13 mouse cellular contexts compared by ENCODE assay signal in the genomic region with DNA sequence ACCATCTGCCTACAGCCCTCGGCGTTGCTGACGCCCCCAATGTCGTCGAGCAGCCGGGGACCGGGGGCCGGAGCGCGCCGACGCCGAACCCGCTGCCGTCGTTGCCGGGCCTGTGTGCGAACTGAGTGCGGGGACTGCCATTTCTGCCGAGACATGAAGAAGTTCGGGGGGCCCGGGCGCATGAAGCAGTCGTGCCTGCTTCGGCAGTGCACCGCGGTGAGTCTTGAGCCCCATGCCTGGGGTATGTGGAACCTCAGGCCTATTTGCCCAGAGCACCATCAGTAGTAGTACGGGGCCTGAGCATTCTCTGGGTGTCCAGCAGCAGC. TPM values are rescaled to one million over a fixed set of nuclear protein-coding genes. Genes with fewer than 3 reads are reported as not detected.
DNase-seq lines count a peak whose midpoint lies in the region; ATAC-seq and TF ChIP-seq lines count a peak whose summit lies in the region.
"Had no signal": no experiment of that assay in that cellular context is flagged by ENCODE, and none has a peak within 500 bp of the region (broad histone marks: within the 10 kb centered on the region; RNA-seq: fewer than 3 reads in every experiment).

No protein-coding gene starts in this region.

- H3K9me3 ChIP-seq in hindbrain, embryonic 11.5 days (ENCODE audit: control insufficient read depth, low read length): no peaks in the 10 kb centered on the region
- H3K9me3 ChIP-seq in hindbrain, embryonic 16.5 days (ENCODE audit: control insufficient read depth, low read length): no peaks in the 10 kb centered on the region
- no peaks in the 10 kb centered on the region for H3K9me3 ChIP-seq in ES-E14 (ENCODE audit: control insufficient read depth, insufficient read depth, low read depth, low read length)
- H3K9me3 ChIP-seq in forebrain, embryonic 13.5 days (replicated peaks): no peaks in the 10 kb centered on the region
- H3K9me3 ChIP-seq in midbrain, embryonic 10.5 days (replicated peaks): no peaks in the 10 kb centered on the region

- 0 out of 2 replicates have a peak overlapping the region, but pooled peaks have one; percentile 93 for H3K4me3 ChIP-seq in hindbrain, embryonic 11.5 days (ENCODE audit: low read depth, low read length)
- H3K4me3 ChIP-seq in hindbrain, embryonic 16.5 days (ENCODE audit: low read length): no peak overlapping the region
- H3K4me3 ChIP-seq in ES-E14 (ENCODE audit: insufficient read depth in 1 of 2, low read depth in 1 of 2, low read length in 2 of 2, poor library complexity in 1 of 2, severe bottlenecking in 1 of 2): peak overlapping the region; percentile 73 to 88
- H3K4me3 ChIP-seq in forebrain, embryonic 13.5 days: peak overlapping the region; percentile 93; the same call in 1 of the 2 replicates
- peak overlapping the region; percentile 95 for H3K4me3 ChIP-seq in midbrain, embryonic 10.5 days

- no peaks in the 10 kb centered on the region; the same call in 1 of the 2 replicates for H3K4me1 ChIP-seq in hindbrain, embryonic 11.5 days (replicated peaks; ENCODE audit: control insufficient read depth, insufficient read depth, low read length)
- H3K4me1 ChIP-seq in hindbrain, embryonic 16.5 days (ENCODE audit: control insufficient read depth, insufficient read depth, low read depth, low read length): peaks cover 16% of the 10 kb centered on the region
- peaks cover 2 to 28% of the 10 kb centered on the region in 2 experiments; a peak in 3 of 4 replicates for H3K4me1 ChIP-seq in ES-E14 (ENCODE audit: control insufficient read depth in 2 of 2, insufficient read depth in 2 of 2, low read length in 2 of 2, poor library complexity in 1 of 2)
- peaks cover 24% of the 10 kb centered on the region for H3K4me1 ChIP-seq in forebrain, embryonic 13.5 days
- peaks cover 34% of the 10 kb centered on the region for H3K4me1 ChIP-seq in midbrain, embryonic 10.5 days

- DNase-seq in hindbrain, embryonic 11.5 days (ENCODE audit: low spot score): no peak
- no peak for DNase-seq in ES-E14 (ENCODE audit: low read depth, low spot score)
- no peak for DNase-seq in midbrain, embryonic 10.5 days (ENCODE audit: low spot score)
- DNase-seq in gastrocnemius, postnatal 25 days: no peak
- no peak for DNase-seq in kidney, postnatal 10 days
- DNase-seq: heart, postnatal 14 days; liver, postnatal 0 days; thymus, postnatal 25 days had no signal

- in situ Hi-C loops in ES-E14 (cut with MboI; ENCODE audit: low sequenced_read_pairs in 2 of 2, unreplicated experiment in 2 of 2): no loop called here

- no peak overlapping the region for H3K9ac ChIP-seq in hindbrain, embryonic 11.5 days (ENCODE audit: low read depth, low read length)
- H3K9ac ChIP-seq in hindbrain, embryonic 16.5 days (ENCODE audit: low read depth, low read length): no peak overlapping the region
- peak overlapping the region; percentile 86 for H3K9ac ChIP-seq in ES-E14 (ENCODE audit: insufficient read depth, low read depth, low read length, poor library complexity, severe bottlenecking)
- peak overlapping the region; percentile 93; the same call in 1 of the 2 replicates for H3K9ac ChIP-seq in forebrain, embryonic 13.5 days
- H3K9ac ChIP-seq: liver, postnatal 0 days had no signal

- no peak overlapping the region for H3K4me2 ChIP-seq in hindbrain, embryonic 11.5 days (replicated peaks; ENCODE audit: low read depth, low read length)
- H3K4me2 ChIP-seq in hindbrain, embryonic 16.5 days (ENCODE audit: low read length): no peak overlapping the region
- H3K4me2 ChIP-seq in forebrain, embryonic 13.5 days: peak overlapping the region; percentile 89

- peaks cover 13% of the 10 kb centered on the region for H3K36me3 ChIP-seq in hindbrain, embryonic 11.5 days (ENCODE audit: control insufficient read depth, insufficient read depth, low read length)
- H3K36me3 ChIP-seq in hindbrain, embryonic 16.5 days (ENCODE audit: control insufficient read depth, insufficient read depth, low read length): peaks cover 33% of the 10 kb centered on the region
- H3K36me3 ChIP-seq in ES-E14 (ENCODE audit: control insufficient read depth, insufficient read depth, low read length, poor library complexity, severe bottlenecking): peaks cover 48% of the 10 kb centered on the region
- H3K36me3 ChIP-seq in forebrain, embryonic 13.5 days (ENCODE audit: poor library complexity, severe bottlenecking): peaks cover 52% of the 10 kb centered on the region
- H3K36me3 ChIP-seq in midbrain, embryonic 10.5 days: peaks cover 56% of the 10 kb centered on the region

- no peaks in the 10 kb centered on the region for H3K27me3 ChIP-seq in hindbrain, embryonic 11.5 days (ENCODE audit: control insufficient read depth, insufficient read depth, low read length)
- H3K27me3 ChIP-seq in hindbrain, embryonic 16.5 days (replicated peaks; ENCODE audit: control insufficient read depth, insufficient read depth, low read length): no peaks in the 10 kb centered on the region
- no peaks in the 10 kb centered on the region for H3K27me3 ChIP-seq in forebrain, embryonic 13.5 days
- H3K27me3 ChIP-seq in midbrain, embryonic 10.5 days (ENCODE audit: low read depth, poor library complexity, severe bottlenecking): no peaks in the 10 kb centered on the region

- H3K27ac ChIP-seq in hindbrain, embryonic 11.5 days (ENCODE audit: low read depth, low read length): no peak overlapping the region; the same call in 1 of the 2 replicates
- no peak overlapping the region for H3K27ac ChIP-seq in hindbrain, embryonic 16.5 days (ENCODE audit: low read depth, low read length)
- no peak overlapping the region for H3K27ac ChIP-seq in ES-E14 (ENCODE audit: insufficient read depth, low read depth, low read length, poor library complexity, severe bottlenecking)
- H3K27ac ChIP-seq in forebrain, embryonic 13.5 days: no peak overlapping the region
- H3K27ac ChIP-seq in midbrain, embryonic 10.5 days (replicated peaks): peak overlapping the region; percentile 98

- no peak for ATAC-seq in hindbrain, embryonic 11.5 days (ENCODE audit: low FRiP score)
- no peak for ATAC-seq in hindbrain, embryonic 16.5 days
- no peak for ATAC-seq in forebrain, embryonic 13.5 days
- no peak for ATAC-seq in frontal cortex, adult (ENCODE audit: low TSS enrichment)
- ATAC-seq: liver, postnatal 0 days had no signal

- WGBS in hindbrain, embryonic 11.5 days: 93% methylated on average over 28 of the region's 28 CpGs
- 93% methylated on average over 28 of the region's 28 CpGs for whole genome bisulfite sequencing in hindbrain, embryonic 16.5 days
- 92% methylated on average over 28 of the region's 28 CpGs for WGBS in forebrain, embryonic 13.5 days
- 95% methylated on average over 28 of the region's 28 CpGs for WGBS in midbrain, embryonic 10.5 days

TF ChIP-seq in ES-E14, 5 proteins besides CTCF, POLR2A, EP300 and RAD21:
- no peak for TF ChIP-seq MAFK (IDR thresholded peaks at IDR 0.05; ENCODE audit: insufficient read depth, low read depth, low read length)
- TF ChIP-seq ZC3H11A (IDR thresholded peaks at IDR 0.05; ENCODE audit: borderline replicate concordance, low read depth, low read length): no peak
- TF ChIP-seq CHD2 (IDR thresholded peaks at IDR 0.05; ENCODE audit: low read depth, low read length): no peak
- TF ChIP-seq ZNF384 (IDR thresholded peaks at IDR 0.05; ENCODE audit: low read depth, low read length): no peak
TF ChIP-seq in ES-E14: peak in this region for 0.

RNA-seq across cellular contexts. Expression of a gene that starts 3.9 kb away (rescaled TPM):
- 6.2 and 10.7 TPM in 2 replicates for polyA plus RNA-seq in hindbrain, embryonic 11.5 days (2014; fragmentation: Nextera tagmentation; extraction: Ambion mirVana)
- 6.8 TPM in 2 replicates for polyA plus RNA-seq in hindbrain, embryonic 16.5 days (2015; fragmentation: Nextera tagmentation; extraction: Ambion mirVana)
- 86.9 and 93.0 TPM in 2 replicates for total RNA-seq in ES-E14 (2012; rRNA removed)
- 7.7 and 9.6 TPM in 2 replicates for polyA plus RNA-seq in forebrain, embryonic 13.5 days (2015; fragmentation: Nextera tagmentation; extraction: Ambion mirVana)
- polyA plus RNA-seq in midbrain, embryonic 10.5 days (2016; fragmentation: Nextera tagmentation; extraction: Ambion mirVana): 7.9 and 8.3 TPM in 2 replicates
- 1 to 10 TPM; 1.9 to 2.4 TPM for total RNA-seq in gastrocnemius, postnatal 25 days (2021)

RNA-seq across cellular contexts. Expression of a gene that starts 16.2 kb away (rescaled TPM):
- polyA plus RNA-seq in hindbrain, embryonic 11.5 days (2014; fragmentation: Nextera tagmentation; extraction: Ambion mirVana): 0.15 and 0.22 TPM in 2 replicates
- 0.15 and 0.20 TPM in 2 replicates for polyA plus RNA-seq in hindbrain, embryonic 16.5 days (2015; fragmentation: Nextera tagmentation; extraction: Ambion mirVana)
- total RNA-seq in ES-E14 (2012; rRNA removed): 0.69 and 0.71 TPM in 2 replicates
- 0.19 and 0.36 TPM in 2 replicates for polyA plus RNA-seq in forebrain, embryonic 13.5 days (2015; fragmentation: Nextera tagmentation; extraction: Ambion mirVana)
- polyA plus RNA-seq in midbrain, embryonic 10.5 days (2016; fragmentation: Nextera tagmentation; extraction: Ambion mirVana): 0.22 and 0.36 TPM in 2 replicates
- total RNA-seq in gastrocnemius, postnatal 25 days (2021): not detected
- total RNA-seq: heart, postnatal 14 days; layer of hippocampus, adult 18-20 months had no signal
- polyA plus RNA-seq: cortical plate, adult 2 months; liver, postnatal 0 days had no signal

RNA-seq across cellular contexts. Expression of a gene that starts 21.4 kb away (rescaled TPM):
- 6.7 and 8.5 TPM in 2 replicates for polyA plus RNA-seq in hindbrain, embryonic 11.5 days (2014; fragmentation: Nextera tagmentation; extraction: Ambion mirVana)
- 10.4 and 11.3 TPM in 2 replicates for polyA plus RNA-seq in hindbrain, embryonic 16.5 days (2015; fragmentation: Nextera tagmentation; extraction: Ambion mirVana)
- total RNA-seq in ES-E14 (2012; rRNA removed): 14.0 and 30.7 TPM in 2 replicates
- 4.8 and 5.4 TPM in 2 replicates for polyA plus RNA-seq in forebrain, embryonic 13.5 days (2015; fragmentation: Nextera tagmentation; extraction: Ambion mirVana)
- 8.3 and 10.1 TPM in 2 replicates for polyA plus RNA-seq in midbrain, embryonic 10.5 days (2016; fragmentation: Nextera tagmentation; extraction: Ambion mirVana)
- 1 to 10 TPM; 8.9 to 9.5 TPM for total RNA-seq in gastrocnemius, postnatal 25 days (2021)

RNA-seq across cellular contexts. Expression of a gene that starts 28.3 kb away (rescaled TPM):
- 21.3 and 22.4 TPM in 2 replicates for polyA plus RNA-seq in hindbrain, embryonic 11.5 days (2014; fragmentation: Nextera tagmentation; extraction: Ambion mirVana)
- polyA plus RNA-seq in hindbrain, embryonic 16.5 days (2015; fragmentation: Nextera tagmentation; extraction: Ambion mirVana): 12.8 and 14.6 TPM in 2 replicates
- 22.6 and 24.4 TPM in 2 replicates for total RNA-seq in ES-E14 (2012; rRNA removed)
- 20.0 and 21.5 TPM in 2 replicates for polyA plus RNA-seq in forebrain, embryonic 13.5 days (2015; fragmentation: Nextera tagmentation; extraction: Ambion mirVana)
- 13.4 and 14.7 TPM in 2 replicates for polyA plus RNA-seq in midbrain, embryonic 10.5 days (2016; fragmentation: Nextera tagmentation; extraction: Ambion mirVana)
- total RNA-seq in gastrocnemius, postnatal 25 days (2021): 10 to 100 TPM; 15.0 to 15.4 TPM

RNA-seq across cellular contexts. Expression of a gene that starts 35.7 kb away (rescaled TPM):
- 6.8 and 9.2 TPM in 2 replicates for polyA plus RNA-seq in hindbrain, embryonic 11.5 days (2014; fragmentation: Nextera tagmentation; extraction: Ambion mirVana)
- 3.4 and 4.9 TPM in 2 replicates for polyA plus RNA-seq in hindbrain, embryonic 16.5 days (2015; fragmentation: Nextera tagmentation; extraction: Ambion mirVana)
- total RNA-seq in ES-E14 (2012; rRNA removed): 2.3 and 3.0 TPM in 2 replicates
- 3.8 and 4.4 TPM in 2 replicates for polyA plus RNA-seq in forebrain, embryonic 13.5 days (2015; fragmentation: Nextera tagmentation; extraction: Ambion mirVana)
- polyA plus RNA-seq in midbrain, embryonic 10.5 days (2016; fragmentation: Nextera tagmentation; extraction: Ambion mirVana): 5.1 and 5.2 TPM in 2 replicates
- total RNA-seq in gastrocnemius, postnatal 25 days (2021): 10 to 100 TPM; 13.8 to 15.1 TPM

Comparison
In these comparisons a context has a peak if more than half of its experiments do, and no peak if none do; other contexts are left out.
1. H3K9ac ChIP-seq: peak in ES-E14 (single experiment) and forebrain, embryonic 13.5 days (single experiment); none in hindbrain, embryonic 11.5 days (single experiment) and hindbrain, embryonic 16.5 days (single experiment).